Mouse (Mus musculus) megakaryocyte, embryonic 14.5 days (primary cell): ENCODE results near the gene Lamp2. TPM values are rescaled to one million over a fixed set of nuclear protein-coding genes. Genes with fewer than 3 reads are reported as not detected.

Source experiments
- H3K27me3 ChIP-seq: replicated peaks from 2 replicates; pipeline ENCODE3; 2012; ENCODE audit warnings: inconsistent platforms
- H3K36me3 ChIP-seq: replicated peaks from 2 replicates; pipeline ENCODE3; 2012; ENCODE audit warnings: low read length, inconsistent platforms, mixed read lengths
- H3K4me1 ChIP-seq: 2 replicates; pipeline ENCODE4 v1.6.1; 2012; ENCODE audit warnings: inconsistent platforms
- H3K4me3 ChIP-seq: replicated peaks from 2 replicates; pipeline ENCODE3; 2012; ENCODE audit warnings: moderate library complexity, mild to moderate bottlenecking, inconsistent platforms
- H3K9me3 ChIP-seq: 2 replicates; pipeline ENCODE4 v1.6.1; 2012; ENCODE audit warnings: inconsistent platforms
- FLI1 ChIP-seq: IDR thresholded peaks from 2 replicates; pipeline ENCODE4 v1.6.1; 2012; ENCODE audit warnings: low read length, inconsistent platforms, mixed read lengths
- GATA1 ChIP-seq: IDR thresholded peaks from 3 replicates; pipeline ENCODE4 v1.6.1; 2012; ENCODE audit warnings: mixed read lengths, low read length, inconsistent platforms, borderline replicate concordance
- polyA plus RNA-seq: library from polyadenylated mRNA; stranded (reverse); fragments of >175 nt; gene quantifications from 2 replicates; pipeline ENCODE4 v1.2.3, GENCODE M21; 2012; ENCODE audit warnings: low replicate concordance; ENCODE audit not compliant: insufficient read depth

Gene Lamp2
- polyA plus RNA-seq, 1 experiment = 12.5 TPM

DNA sequence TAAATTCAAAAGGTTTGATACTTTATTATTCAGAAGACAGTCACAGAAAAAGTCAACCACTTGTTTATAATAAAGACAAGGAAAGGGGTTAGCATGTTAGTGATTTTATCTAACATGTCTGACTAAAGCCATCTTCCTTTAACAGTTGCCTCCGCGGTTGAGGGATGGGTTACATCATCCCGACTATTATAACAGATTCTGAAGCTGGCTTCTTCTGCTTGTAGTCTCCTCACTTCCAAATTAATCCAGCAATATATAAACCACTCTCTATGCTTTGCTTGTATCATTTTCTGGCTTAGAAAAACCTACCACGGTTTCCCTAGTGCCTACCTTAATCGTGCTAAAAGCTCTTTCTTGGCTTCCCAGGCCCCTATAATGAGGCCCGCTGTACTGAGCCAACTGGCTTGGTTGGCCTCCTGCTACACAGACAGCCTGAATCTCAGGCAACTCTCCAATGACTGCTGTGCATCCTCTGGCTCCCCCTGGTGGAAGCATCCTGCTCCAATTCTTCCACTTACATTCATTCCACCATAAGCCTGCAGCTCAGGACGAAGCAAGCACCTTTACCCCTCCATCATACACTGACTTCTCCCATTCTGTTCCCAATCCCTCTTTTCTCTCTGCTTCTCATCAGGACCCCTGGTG lies 18.0 kb downstream of the Lamp2 start:
- no peaks in the 10 kb centered on the region for H3K27me3 ChIP-seq
- no peak for TF ChIP-seq FLI1
- TF ChIP-seq GATA1 = no peak
- H3K4me3 ChIP-seq = no peak overlapping the region
- H3K9me3 ChIP-seq = no peaks in the 10 kb centered on the region
- peaks cover 11% of the 10 kb centered on the region; the same call in 1 of the 2 replicates for H3K4me1 ChIP-seq
- peaks cover 56% of the 10 kb centered on the region for H3K36me3 ChIP-seq

DNA sequence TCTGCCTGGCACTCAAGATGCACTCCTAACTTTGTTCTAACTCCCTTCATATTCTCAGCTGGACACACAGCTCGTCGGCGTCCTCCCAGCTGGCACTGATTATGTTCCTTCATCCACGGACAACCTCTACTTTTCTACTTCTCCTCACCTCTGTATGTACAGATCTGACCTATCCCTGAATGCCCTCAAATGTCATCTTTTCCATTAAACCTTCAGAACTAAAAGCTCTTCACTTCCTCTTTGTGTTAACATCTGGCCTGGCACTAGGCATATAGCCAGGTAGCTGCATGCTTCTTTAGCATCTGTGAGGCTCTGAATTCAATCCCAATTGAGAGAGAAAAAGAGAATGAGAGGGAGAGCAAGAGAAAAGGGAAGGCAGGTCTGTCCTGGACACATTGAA lies 26.8 kb downstream of the Lamp2 start:
- H3K9me3 ChIP-seq = no peaks in the 10 kb centered on the region
- no peaks in the 10 kb centered on the region for H3K4me1 ChIP-seq
- TF ChIP-seq FLI1 = no peak
- no peak for TF ChIP-seq GATA1
- H3K4me3 ChIP-seq = no peak overlapping the region
- H3K27me3 ChIP-seq = peaks cover 2% of the 10 kb centered on the region
- H3K36me3 ChIP-seq = peaks cover 74% of the 10 kb centered on the region

DNA sequence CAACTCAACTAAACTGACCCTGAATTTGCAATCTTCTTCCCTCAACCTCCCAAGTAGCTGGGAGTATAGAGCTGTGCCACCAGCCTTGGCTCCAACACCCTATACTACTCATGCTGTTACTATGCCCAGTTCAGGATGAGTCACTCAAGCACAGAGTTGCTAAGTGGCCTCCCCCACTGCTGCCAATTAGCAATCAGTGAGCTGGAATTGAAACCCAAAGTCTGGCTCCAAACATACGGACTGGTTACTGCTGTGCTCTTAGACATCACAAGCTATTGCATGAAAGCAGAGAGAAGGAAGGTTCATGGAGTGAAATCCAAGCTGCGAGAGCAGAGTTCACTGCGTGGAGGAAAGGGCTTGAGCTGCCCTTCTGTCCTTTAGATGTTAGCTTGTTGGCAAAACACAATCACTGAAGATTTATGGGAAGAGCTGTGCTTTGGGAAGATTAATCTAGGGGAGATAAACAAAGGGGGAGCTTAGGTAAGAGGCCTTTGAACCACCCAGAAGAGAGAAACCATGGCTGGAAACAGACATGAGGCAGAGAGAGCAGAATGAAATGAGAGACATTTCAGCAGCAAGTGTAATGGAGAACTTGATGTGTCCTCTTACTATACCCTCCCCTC lies 27.3 kb downstream of the Lamp2 start:
- TF ChIP-seq FLI1 (no peak), GATA1 (no peak)
- H3K4me1 ChIP-seq = no peaks in the 10 kb centered on the region
- H3K9me3 ChIP-seq = no peaks in the 10 kb centered on the region
- peaks cover 2% of the 10 kb centered on the region for H3K27me3 ChIP-seq
- H3K36me3 ChIP-seq = peaks cover 79% of the 10 kb centered on the region
- no peak overlapping the region for H3K4me3 ChIP-seq

DNA sequence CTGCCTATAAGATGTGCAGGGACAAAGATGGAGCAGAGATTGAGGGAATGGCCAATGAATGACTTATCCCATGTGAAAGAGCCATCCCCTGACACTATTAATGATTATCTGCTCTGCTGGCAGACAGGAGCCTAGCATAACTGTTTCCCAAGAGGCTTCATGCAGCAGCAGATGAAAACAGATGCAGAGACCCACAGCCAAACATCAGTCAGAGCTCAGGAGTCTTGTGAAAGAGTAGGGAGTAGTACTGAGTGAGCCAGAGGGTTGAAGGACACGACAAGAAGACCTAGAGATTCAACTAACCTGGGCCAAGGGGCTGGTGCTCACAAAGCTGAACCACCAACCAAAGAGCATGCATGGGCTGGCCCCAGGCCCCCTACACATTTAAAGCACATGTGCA lies 30.2 kb downstream of the Lamp2 start:
- Histone ChIP-seq H3K36me3 (peaks cover 96% of the 10 kb centered on the region), H3K4me3 (no peak overlapping the region), H3K4me1 (no peaks in the 10 kb centered on the region), H3K9me3 (no peaks in the 10 kb centered on the region), H3K27me3 (peaks cover 2% of the 10 kb centered on the region)
- TF ChIP-seq FLI1 = no peak
- no peak for TF ChIP-seq GATA1

DNA sequence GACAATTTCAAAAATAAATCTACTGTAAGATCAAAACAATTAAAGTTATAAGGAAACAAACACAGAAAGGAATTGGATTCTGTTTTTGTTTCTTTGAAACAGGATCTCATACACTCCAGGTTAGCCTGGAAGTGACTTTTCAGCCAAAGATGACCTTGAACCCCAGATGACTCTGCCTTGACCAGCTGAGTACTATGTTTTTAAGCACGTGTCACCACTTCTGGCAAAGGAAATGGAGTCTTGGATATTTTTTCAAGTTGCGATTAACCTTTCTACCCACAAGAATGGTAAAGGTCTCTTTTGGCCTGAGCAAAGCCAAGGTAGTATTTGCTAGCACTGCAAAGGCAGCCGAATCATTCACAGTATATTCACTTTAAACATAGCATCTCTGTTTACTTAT lies 33.2 kb downstream of the Lamp2 start:
- Histone ChIP-seq H3K27me3 (no peaks in the 10 kb centered on the region), H3K4me3 (no peak overlapping the region), H3K4me1 (no peaks in the 10 kb centered on the region), H3K9me3 (no peaks in the 10 kb centered on the region), H3K36me3 (peaks cover 87% of the 10 kb centered on the region)
- no peak for TF ChIP-seq GATA1
- no peak for TF ChIP-seq FLI1

DNA sequence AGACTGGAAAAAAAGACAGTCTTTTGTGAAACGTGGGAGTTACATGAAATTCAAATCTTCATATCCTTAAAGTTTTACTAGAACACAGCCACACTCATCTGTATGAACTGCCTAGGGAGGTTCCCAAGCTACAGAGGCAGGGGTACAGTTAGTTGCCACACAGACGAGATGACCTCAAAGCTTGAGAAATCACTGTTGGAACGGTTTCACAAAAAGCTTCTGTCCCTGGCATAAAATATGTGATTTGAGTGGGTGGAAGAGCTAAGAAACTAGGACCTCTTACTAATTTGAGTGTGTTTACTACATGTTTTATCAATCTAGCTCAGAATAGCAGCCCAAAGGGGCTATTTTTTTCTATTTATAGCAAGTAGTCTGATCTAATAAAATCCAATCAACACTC lies 33.9 kb downstream of the Lamp2 start:
- peaks cover 85% of the 10 kb centered on the region for H3K36me3 ChIP-seq
- no peaks in the 10 kb centered on the region for H3K9me3 ChIP-seq
- TF ChIP-seq FLI1 (no peak), GATA1 (no peak)
- no peak overlapping the region for H3K4me3 ChIP-seq
- H3K4me1 ChIP-seq = no peaks in the 10 kb centered on the region
- H3K27me3 ChIP-seq = no peaks in the 10 kb centered on the region

DNA sequence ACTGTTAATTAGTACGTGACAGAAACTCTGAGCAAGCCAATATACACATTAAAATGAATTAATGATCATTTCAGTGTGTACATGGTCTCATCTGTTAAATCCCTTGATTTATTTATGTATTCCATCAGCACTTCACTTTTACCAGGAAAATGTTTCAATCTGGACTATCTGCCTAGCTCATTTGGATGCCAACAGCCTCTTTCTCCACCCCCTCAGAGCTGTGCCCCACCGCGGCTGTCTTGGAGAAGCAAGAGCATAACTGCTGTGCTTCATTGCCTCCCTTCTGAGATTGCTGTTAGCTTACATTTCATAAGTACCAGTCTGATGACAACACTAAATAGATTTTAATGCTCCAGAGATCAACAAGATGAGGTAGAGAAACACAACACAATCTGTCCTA lies 52.4 kb downstream of the Lamp2 start:
- Histone ChIP-seq H3K27me3 (no peaks in the 10 kb centered on the region), H3K36me3 (peaks cover 14% of the 10 kb centered on the region), H3K9me3 (no peaks in the 10 kb centered on the region), H3K4me1 (no peaks in the 10 kb centered on the region), H3K4me3 (no peak overlapping the region)
- TF ChIP-seq GATA1 (no peak), FLI1 (no peak)

DNA sequence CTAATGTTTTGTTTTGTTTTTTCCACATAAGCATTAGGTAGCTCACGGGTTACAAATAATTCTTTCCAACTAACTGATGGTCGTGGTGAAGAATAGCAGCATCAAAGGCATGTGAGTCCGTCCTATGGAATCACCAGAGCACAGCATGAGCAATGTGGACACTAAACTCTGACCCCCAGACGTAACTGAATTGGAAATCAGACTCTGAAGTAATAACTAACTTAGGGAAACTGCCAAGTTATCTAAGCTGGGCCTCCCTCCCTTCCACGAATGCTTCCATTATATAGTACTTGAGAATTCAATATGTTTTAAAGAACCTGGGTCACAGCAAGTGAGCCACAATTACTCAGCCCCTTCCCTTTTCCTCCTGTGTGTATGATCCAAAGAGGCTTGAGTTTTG lies 53.3 kb downstream of the Lamp2 start:
- no peak for TF ChIP-seq GATA1
- TF ChIP-seq FLI1 = no peak
- Histone ChIP-seq H3K4me3 (no peak overlapping the region), H3K4me1 (no peaks in the 10 kb centered on the region), H3K9me3 (no peaks in the 10 kb centered on the region), H3K36me3 (peaks cover 11% of the 10 kb centered on the region), H3K27me3 (no peaks in the 10 kb centered on the region)

DNA sequence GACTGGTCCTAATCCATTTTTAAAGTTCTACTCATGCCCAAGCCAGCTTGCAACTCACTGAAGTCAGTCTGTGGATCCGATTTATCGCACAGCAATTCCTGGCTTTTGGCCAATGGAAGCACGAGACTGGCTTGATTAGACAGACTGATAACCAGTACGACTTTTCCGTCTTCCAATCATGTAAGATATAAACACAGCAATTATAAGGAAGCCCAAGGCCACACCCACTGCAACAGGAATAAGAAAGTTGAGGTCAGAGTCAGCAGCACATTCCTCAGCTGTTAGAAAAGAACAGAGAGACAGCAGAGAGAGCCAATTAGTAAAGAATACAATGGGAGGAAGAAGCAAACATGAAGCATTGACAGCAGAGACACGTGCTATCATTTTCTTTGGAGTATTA lies 54.2 kb downstream of the Lamp2 start:
- Histone ChIP-seq H3K36me3 (peaks cover 8% of the 10 kb centered on the region), H3K27me3 (no peaks in the 10 kb centered on the region), H3K4me3 (no peak overlapping the region), H3K4me1 (no peaks in the 10 kb centered on the region), H3K9me3 (no peaks in the 10 kb centered on the region)
- TF ChIP-seq FLI1 (no peak), GATA1 (no peak)

DNA sequence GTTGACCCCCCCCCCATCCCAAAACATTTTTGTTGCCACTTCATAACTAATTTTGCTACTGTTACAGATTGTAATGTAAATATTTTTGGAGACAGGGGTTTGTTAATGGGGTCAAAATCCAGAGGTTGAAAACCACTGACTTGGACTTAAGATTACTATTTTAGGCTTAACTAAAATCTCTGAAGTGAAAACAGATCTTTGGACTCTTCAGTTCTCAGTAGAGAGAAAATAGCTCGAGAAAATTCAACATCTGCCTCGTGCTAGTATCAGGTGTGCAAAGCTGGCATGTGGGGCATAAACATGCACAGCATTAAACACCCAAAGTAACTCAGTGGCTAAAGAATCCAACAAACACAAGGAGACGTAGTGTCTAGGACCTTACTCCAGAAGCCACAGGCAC lies 55.6 kb downstream of the Lamp2 start:
- Histone ChIP-seq H3K9me3 (no peaks in the 10 kb centered on the region), H3K4me1 (no peaks in the 10 kb centered on the region), H3K27me3 (no peaks in the 10 kb centered on the region), H3K4me3 (no peak overlapping the region), H3K36me3 (peaks cover 5% of the 10 kb centered on the region)
- TF ChIP-seq GATA1 (no peak), FLI1 (no peak)
